Mouse (Mus musculus): ENCODE measurements around the gene Slc44a5. TPM values are rescaled to one million over a fixed set of nuclear protein-coding genes. Genes with fewer than 3 reads are reported as not detected.
A peak's percentile ranks its signal among the peaks of the same experiment; 100 is the strongest.

The Slc44a5 gene
- total RNA-seq, 2 experiments from 2014 or later: 0.22 to 0.31 TPM

- intact Hi-C loops (cut with DNase I): no loop called here
- DNase-seq: no peak
Measured at GRCm38 (mm10) chr3:154091468-154092338, 118.5 kb downstream of the Slc44a5 start.

- intact Hi-C loops (cut with DNase I): no loop called here
- no peak for DNase-seq
Measured at GRCm38 (mm10) chr3:154092466-154092865, 119.2 kb downstream of the Slc44a5 start.

GRCm38 (mm10) chr3:154093745-154094322 is 120.6 kb downstream of the Slc44a5 start:
- intact Hi-C loops (cut with DNase I): no loop called here
- DNase-seq: no peak

GRCm38 (mm10) chr3:154101671-154102070 is 128.4 kb downstream of the Slc44a5 start:
- no peak for DNase-seq
- intact Hi-C loops (cut with DNase I): no loop called here

GRCm38 (mm10) chr3:154110528-154110927 is 137.3 kb downstream of the Slc44a5 start:
- DNase-seq: peak; percentile 23 to 31
- intact Hi-C loops (cut with DNase I): no loop called here

- intact Hi-C loops (cut with DNase I): no loop called here
- peak; percentile 23 to 42 for DNase-seq
Measured at GRCm38 (mm10) chr3:154111221-154111620, 138.0 kb downstream of the Slc44a5 start.

- intact Hi-C loops (cut with DNase I): no loop called here
- no peak for DNase-seq
Measured at GRCm38 (mm10) chr3:154114991-154115390, 141.8 kb downstream of the Slc44a5 start.

GRCm38 (mm10) chr3:154115478-154115877 is 142.2 kb downstream of the Slc44a5 start:
- DNase-seq: no peak
- intact Hi-C loops (cut with DNase I): no loop called here

- no peak for DNase-seq
- intact Hi-C loops (cut with DNase I): no loop called here
Measured at GRCm38 (mm10) chr3:154116000-154116399, 142.8 kb downstream of the Slc44a5 start.

GRCm38 (mm10) chr3:154118992-154119603 is 145.9 kb downstream of the Slc44a5 start:
- intact Hi-C loops (cut with DNase I): no loop called here
- DNase-seq: no peak

- intact Hi-C loops (cut with DNase I): no loop called here
- DNase-seq: peak in 1 of 2 experiments; percentile 4
Measured at GRCm38 (mm10) chr3:154122531-154122930, 149.3 kb downstream of the Slc44a5 start.

- DNase-seq: no peak
- intact Hi-C loops (cut with DNase I): no loop called here
Measured at GRCm38 (mm10) chr3:154124890-154125575, 151.8 kb downstream of the Slc44a5 start.

- intact Hi-C loops (cut with DNase I): no loop called here
- no peak for DNase-seq
Measured at GRCm38 (mm10) chr3:154125768-154126376, 152.6 kb downstream of the Slc44a5 start.

- DNase-seq: no peak
- intact Hi-C loops (cut with DNase I): no loop called here
Measured at GRCm38 (mm10) chr3:154127246-154127645, 154.0 kb downstream of the Slc44a5 start.

- intact Hi-C loops (cut with DNase I): no loop called here
Measured at GRCm38 (mm10) chr3:154129036-154129435, 155.8 kb downstream of the Slc44a5 start.

GRCm38 (mm10) chr3:154130431-154131114 is 157.3 kb downstream of the Slc44a5 start:
- DNase-seq: no peak
- intact Hi-C loops (cut with DNase I): no loop called here

More at GRCm38 (mm10) chr3:154129036-154129435, 155.8 kb downstream of the Slc44a5 start:
- no peak for DNase-seq

GRCm38 (mm10) chr3:154133986-154134385 is 160.8 kb downstream of the Slc44a5 start:
- intact Hi-C loops (cut with DNase I): no loop called here
- DNase-seq: peak; percentile 37 to 52

- no peak for DNase-seq
- intact Hi-C loops (cut with DNase I): no loop called here
Measured at GRCm38 (mm10) chr3:154134701-154135100, 161.5 kb downstream of the Slc44a5 start.

GRCm38 (mm10) chr3:154136501-154136900 is 163.3 kb downstream of the Slc44a5 start:
- DNase-seq: no peak
- intact Hi-C loops (cut with DNase I): no loop called here

GRCm38 (mm10) chr3:154141346-154141745 is 168.1 kb downstream of the Slc44a5 start:
- no peak for DNase-seq
- intact Hi-C loops (cut with DNase I): no loop called here

All from heart, postnatal 10 days (tissue).